Mouse (Mus musculus): ENCODE data around the gene Tspan10. TPM values are rescaled to one million over a fixed set of nuclear protein-coding genes. Genes with fewer than 3 reads are reported as not detected.
"Not testable (repeated sequence)": the region's sequence is repeated elsewhere in the genome, so short reads cannot be mapped to it uniquely, and the experiment has no call there.

The Tspan10 gene
- total RNA-seq (2022), result 1 to 10 TPM in 1 of 4 experiments, not detected in 3; 1.2 TPM

DNA sequence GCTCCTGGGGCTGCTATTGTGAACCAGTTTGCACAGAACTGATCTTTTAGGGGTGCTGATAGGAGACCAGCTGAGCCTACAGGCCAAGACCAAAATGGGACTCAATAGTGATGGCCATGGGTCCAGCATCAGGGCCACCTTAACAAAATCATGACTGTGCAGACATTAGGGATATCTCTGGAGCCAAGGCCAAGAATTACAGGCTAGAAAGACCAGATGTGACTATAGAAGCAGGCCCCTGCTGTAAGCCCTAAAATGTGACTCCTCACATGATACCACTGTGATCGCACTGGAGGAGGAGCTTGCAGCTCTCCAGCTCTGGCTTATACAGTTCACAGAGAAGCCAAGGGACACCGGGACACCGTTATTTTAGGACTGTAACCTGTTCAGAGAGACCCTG is at the start of gene Tspan10:
Gene Tspan10 (plus strand): TSS at position 301 of the 400 bp plus-strand sequence.
- DNase-seq (ENCODE audit: low spot score in 2 of 2), result no peak

DNA sequence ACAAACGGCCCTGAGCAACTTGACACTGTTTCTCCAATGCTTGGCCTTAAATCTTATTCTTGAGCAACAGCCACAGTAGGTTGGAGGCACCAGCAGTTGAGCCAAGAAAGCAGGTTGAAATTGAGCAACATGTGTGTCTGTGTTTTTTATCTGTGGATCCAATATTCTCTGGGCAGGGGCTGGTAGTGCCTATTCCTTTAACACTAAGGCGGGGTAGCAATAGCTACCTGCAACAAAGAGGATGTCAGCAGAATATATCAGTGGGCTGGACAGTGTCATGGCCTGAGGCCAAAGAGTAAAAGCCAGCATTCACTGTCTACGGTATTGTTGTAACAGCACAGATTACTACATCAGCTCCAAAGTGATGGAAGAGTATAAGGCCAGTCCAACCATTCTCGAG is 46.8 kb upstream of the Tspan10 start:
- DNase-seq (ENCODE audit: low spot score in 2 of 2), result no peak

DNA sequence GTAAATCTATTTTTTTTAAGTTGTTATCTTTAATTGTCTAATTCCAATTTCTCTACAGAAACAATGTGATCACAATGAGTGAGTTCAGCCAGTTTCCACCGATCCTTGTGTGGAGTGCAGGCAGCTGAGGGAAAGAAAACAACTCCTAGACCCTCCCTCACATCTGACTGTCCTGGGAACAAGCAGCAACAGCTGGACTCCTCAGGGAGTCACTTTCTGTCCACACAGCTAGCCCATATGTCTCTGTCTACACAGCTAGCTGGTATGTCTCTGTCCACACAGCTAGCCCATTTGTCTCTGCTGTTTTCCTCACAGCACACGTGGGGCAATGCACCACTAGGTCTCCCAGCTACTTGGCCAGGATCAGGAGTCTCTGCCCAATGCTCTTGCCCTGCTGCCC is 44.8 kb upstream of the Tspan10 start:
- no peak for DNase-seq (ENCODE audit: low spot score in 2 of 2)

DNA sequence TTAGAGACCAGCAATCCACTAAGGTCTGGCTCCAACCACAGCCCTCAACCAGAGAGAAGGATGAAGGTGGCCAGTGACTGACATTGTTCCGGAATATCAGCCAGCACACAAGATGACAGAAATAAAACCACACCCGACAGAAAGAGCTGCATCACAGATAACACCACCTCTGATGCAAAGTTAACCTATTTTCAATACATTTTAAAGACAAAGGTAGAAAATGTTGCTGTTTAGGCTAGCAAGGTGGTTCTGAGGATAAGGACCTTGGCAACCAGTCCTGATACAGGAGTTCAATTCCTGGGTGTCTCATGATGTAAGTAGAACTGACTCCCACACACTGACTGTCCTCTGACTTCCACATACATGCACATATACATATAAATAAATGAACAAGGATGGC is 43.1 kb upstream of the Tspan10 start:
- DNase-seq (ENCODE audit: low spot score in 2 of 2), result no peak

DNA sequence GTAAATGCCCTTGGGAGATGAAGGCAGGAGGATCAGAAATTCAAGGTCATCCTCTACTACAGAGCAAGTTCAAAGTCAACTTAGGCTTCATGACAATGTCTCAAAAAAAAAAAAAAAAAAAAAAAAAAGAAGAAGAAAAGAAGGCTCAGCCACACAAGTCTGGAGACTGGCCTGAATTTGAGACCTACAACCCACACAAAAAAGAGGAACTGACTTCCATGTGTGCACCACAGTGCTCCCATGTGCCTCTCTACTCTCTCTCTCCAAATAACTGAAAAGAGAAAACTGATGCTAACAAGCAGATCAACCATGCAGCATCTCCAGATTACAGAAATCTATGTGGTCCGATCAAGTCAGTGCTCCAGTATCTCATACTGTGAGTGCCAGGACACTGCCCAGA is 37.6 kb upstream of the Tspan10 start:
- no peak for DNase-seq (ENCODE audit: low spot score in 2 of 2)

DNA sequence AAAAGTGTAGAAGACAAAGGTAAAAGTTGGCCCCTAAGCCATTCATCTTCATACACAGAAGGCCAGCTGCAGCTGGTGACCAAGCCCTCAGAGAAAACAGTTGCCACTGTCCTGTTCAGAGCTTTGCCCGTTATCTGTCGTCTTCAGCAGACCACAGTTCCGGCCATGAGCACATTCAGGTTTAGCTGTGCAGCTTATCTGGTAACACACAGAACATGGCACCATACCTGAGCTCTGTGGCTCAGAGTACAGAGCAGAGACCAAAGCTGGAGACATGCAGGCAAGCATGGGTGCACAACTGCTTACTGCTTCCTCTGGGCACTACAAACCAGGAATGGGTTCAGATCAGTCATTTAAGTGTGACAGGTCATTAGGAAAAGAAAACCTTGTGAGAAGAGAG is 36.6 kb upstream of the Tspan10 start:
- DNase-seq (ENCODE audit: low spot score in 2 of 2), result no peak

DNA sequence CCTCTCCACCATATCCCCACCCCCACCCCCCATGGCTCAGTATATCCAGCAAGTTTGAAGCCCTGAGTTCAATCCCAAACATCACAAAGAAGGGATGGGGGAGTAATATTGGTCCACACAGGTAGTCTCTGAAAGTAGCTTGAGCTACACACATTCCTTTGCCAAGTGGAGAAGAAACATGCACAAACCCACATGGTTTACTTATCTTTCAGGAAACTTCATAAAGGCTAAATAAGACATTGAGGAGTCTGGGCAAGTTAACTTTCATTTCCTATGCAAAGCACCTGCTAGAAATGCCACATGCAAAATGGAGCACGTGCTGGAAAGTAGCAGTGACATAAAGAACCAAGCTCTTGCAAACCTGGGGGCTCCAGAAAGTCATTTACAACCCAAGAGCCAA is 36.0 kb upstream of the Tspan10 start:
- no peak for DNase-seq (ENCODE audit: low spot score in 2 of 2)

DNA sequence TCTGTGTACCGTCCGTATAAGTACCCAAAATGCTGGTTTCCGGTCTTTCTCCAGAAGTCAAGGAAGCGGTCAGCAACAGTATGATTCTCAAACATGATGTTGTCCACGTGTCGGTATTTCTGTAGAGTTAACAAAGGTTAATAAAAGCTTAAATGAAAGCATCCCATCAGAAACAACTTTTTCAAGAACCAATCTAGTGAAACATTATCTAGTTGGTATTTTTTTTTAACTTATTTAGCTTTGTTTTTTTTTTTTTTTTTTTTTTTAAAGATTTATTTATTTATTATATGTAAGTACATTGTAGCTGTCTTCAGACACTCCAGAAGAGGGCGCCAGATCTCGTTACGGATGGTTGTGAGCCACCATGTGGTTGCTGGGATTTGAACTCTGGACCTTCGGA is 28.8 kb upstream of the Tspan10 start:
- not testable (repeated sequence) for DNase-seq (ENCODE audit: low spot score in 2 of 2)

DNA sequence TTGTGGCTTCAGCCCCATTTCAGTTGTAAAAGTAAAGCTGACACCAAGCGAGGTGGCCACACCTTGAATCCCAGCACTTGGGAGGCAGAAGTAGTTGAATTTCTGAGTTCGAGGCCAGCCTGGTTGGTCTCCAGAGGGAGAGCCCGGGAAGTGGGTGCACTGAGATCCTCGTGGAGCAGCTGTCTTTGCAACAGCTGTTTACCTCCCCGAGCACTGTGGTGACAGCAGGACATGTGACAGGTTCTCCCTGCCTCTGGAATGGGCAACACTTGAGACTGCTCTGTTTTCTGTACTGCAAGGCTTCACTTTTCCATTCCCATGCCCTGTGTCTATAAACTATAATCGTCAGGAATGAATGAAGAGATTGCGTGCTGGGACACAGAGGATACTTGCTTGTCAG is 24.6 kb upstream of the Tspan10 start:
- no peak for DNase-seq (ENCODE audit: low spot score in 2 of 2)

DNA sequence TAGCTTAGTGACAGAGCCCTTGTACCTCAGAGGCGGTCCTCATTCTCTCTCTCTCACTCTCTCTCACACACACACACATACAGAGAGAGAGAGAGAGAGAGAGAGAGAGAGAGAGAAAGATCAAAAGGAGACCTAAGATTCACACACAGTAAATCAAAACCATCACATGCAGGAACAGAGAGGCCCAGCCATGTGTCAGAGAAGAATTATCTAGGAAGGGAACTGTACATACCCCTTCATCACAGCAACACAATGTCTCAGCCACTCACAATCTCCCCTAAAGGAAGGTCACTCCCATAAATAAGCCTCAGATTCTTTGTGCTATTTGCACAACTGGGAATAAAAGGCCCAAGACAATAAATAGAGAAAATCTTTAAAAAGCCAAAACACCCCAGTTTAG is 23.9 kb upstream of the Tspan10 start:
- no peak for DNase-seq (ENCODE audit: low spot score in 2 of 2)

DNA sequence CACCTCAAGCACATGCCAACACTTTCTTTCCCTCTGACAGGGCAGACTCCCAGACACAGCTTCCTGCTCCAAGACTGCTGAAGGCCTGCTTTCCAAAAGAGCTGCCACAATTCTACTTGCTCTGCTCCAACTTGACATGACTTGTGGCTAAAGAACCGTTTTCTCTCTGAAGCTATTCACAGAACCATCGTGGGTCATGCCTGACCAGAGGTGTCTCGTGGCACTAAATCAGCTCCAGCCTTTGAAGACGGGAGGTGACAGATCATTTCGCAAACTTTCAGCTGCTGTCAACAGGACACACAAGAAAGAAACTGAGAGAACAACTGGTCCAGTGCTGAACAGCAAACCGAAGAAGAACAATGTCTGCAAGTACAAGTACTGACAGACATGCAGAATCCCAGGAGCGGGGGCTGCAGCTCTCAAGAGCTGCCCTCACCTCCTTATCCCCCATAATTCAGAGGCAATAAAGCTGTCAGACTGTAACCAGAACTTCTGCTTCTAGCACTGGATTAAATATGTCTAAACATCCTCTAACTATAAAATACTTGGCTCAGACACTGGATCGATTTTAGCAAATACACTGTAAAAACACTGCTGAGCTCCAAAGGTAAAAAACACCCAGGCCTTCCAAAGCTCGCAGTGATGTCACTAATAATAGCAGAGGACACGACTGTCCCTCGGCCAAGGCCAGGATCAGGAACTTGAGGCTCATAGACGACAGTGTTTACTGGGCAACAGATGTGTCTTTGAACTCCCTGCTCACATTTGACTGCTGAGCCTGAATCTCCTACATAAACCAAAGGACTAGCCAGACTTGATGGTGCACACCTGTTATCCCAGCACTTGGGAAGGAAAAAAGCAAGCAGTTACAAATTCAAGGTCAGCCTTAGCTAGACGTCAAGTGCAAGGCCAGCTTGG is 19.5 kb upstream of the Tspan10 start:
- no peak for DNase-seq (ENCODE audit: low spot score in 2 of 2)

DNA sequence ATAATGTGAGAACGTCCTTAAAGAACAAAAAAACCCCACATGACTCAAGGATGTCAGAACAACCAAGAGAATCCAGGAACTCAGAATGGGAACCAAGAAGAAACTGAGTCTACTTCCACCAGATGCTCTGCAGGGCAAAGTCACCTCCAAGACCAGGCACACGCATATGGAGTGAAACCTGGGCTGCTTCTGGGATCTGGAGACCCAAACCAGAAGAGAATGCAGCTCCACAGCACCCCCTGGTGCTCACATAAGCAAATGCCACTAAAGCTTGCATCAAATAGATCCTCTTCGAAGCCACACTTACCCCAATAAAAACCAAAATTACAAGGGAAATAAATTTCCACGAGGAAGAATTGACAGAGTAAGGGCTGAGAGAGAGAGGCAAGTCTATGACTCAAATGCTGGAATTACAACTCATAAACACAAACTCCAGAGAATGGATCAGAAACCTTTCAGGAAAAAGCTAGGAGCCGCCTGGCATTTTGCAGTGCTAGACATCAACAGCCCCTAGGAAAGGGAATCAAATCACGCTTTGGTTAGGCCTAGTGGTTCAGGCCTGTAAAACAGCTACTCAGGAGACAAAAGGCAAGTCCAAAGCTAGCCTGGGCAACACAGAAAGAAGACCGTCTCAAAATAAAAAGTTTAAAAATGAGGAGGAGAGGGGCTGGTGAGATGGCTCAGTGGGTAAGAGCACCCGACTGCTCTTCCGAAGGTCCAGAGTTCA is 18.7 kb upstream of the Tspan10 start:
- peak; percentile 28 to 53 for DNase-seq (ENCODE audit: low spot score in 2 of 2)

DNA sequence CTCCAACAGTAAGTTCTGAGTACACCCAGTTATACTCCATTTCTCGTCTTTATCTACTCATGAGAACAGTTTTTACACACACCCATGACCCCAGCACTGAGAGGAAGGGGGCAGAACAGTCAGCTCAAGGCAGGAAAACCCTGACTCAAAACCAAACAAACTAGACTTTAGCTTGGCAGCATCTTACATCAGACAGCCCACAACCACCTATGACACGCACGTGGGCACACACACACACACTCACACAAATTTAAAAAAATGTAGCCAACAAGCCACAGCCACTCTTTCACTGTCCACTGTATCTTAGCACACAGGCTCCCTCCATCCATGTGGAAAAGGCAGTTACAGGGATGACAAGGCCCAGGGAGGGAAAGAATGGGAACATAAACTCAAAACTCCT is 15.7 kb upstream of the Tspan10 start:
- no peak for DNase-seq (ENCODE audit: low spot score in 2 of 2)

DNA sequence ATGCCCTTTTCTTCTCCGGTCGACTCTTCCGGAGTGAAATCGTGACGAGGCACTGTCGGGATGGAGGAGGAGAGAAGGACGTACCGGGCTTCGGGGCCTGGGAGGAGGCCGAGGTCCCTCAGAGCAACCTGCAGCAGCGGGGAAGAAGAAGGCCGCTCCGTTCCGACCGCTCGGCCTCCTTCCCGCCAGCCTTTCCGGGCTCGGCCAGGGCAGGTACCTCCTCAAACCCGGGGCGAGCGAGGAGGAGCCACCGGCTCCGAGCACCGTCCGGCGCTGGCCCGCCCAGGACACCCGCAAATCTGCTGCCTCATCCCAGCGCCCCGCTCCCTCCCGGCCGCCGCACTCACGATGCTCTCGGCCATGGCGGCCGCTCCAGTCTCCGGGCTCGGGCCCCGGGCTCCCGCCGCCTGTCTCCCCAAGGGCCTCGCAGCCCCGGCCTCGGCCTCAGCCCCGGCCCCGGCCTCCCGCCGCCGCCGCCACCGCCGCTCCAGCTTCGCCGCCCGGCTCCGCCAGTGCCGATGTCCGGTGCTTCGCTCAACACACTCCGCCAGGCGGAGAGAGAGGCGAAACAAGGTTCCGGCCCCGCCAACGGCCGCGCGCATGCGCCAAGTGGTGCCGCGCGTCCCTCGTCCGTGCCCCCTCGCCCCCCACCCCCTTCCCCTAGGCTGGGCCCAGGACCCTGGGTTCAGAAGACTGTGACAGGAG is 5.1 kb upstream of the Tspan10 start, which contains the start of gene Nploc4:
Gene Nploc4 (minus strand): TSS at position 557 of the 705 bp plus-strand sequence.
- DNase-seq (ENCODE audit: low spot score in 2 of 2), result peak; percentile 74 to 81

DNA sequence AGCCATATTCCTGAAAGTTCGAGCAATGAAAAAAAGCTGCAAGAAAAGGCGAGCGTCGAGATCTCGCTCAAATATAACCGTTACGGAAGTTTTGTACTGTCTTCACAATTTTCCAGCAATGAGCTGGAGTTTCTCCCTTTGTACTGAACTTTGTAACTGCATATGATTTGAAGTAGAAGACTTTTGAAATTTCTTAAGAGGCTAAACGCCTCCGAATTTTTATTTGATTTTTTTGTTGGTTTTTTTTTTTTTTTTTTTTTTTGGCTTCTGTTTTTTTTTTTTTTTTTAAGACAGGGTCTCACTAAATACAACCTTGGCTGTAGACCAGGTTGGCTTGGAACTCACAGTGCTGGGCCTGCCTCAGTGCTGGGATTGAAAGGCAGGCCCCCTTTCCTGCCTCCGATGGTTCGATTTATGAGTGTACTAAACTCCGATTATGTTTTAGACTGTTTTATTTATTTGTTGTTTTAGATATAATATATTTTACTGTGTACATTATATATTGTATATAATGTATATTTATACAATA is 4.5 kb upstream of the Tspan10 start:
- no peak for DNase-seq (ENCODE audit: low spot score in 2 of 2)

DNA sequence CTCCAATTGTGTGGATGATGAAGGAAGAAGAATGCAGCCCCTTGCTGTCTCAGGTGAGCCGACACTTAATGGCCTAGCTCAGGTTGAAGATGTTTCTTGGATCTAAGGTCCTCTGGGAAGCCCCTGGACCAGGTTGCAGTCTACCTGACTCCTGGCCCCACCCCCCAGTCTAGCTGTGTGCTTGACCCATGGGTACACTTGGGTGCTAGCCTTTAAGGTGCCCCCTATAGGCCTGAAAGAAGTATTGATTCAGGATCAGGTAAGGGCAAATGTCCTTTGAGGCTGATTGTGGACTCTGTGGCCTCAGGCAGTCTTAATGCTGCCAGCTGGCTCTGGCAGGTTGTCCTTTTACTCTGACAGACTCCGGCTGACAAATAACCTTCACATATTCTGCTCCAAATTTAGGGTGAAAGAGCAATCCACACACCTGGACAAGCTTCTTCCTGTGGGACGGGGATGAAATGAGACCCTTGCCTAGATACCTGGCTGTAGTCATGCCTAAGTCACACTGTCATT is 379 bp downstream of the Tspan10 start:
- no peak for DNase-seq (ENCODE audit: low spot score in 2 of 2)

DNA sequence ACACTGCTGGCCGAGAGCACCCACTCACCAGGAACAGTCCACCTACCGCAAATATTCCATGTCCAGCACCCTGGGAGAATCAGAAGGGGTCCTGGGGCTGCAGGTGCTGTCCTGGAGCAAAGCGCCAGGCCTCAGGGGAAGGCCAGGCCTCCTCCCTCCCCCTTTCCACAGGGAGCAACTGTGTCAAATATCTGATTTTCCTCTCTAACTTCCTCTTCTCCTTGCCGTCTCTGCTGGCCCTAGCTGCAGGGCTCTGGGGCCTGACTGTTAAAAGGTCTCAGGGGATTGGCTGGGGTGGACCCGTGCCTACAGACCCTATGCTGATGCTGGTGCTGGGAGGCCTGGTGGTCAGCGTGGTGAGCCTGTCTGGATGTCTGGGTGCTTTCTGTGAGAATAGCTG is 1.7 kb downstream of the Tspan10 start:
- no peak for DNase-seq (ENCODE audit: low spot score in 2 of 2)

DNA sequence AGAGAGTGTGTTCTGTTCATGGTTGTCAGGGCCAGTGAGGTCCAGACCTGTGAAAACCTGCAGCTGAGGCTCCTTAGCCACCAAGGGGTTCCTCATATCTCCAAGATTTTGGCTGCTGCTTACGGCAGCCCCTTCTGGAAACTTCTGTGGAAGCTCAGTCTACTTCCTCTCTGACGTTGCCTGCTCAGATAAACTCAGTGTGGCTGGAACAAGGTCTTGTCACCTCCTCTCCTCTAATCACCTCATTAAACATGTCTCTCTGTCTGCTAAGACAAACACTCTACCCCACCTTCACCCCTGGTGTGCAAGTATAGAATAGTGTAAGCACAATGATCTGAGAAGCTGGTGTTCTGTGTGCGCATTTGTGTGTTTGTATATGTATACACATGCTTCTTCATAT is 3.0 kb downstream of the Tspan10 start:
- DNase-seq (ENCODE audit: low spot score in 2 of 2), result no peak

DNA sequence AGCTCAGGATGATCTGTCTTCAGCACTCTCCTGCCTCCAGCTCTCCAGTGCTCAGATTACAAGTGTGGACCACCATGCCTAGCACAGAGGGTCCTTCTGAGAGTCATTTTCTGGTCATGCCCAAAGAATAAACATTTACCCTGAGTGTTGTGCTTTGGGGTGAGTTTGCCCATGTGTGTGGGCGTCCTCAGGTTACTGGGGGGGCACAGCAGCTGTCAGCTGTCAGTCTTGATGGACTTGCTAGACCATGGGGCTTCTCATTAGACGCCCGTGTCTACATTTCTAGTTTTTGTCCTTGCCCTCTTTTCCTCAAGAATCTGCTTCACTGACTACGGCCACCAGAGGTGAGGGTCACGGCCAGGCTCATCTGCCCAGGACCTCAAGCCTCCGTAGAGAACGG is 4.7 kb downstream of the Tspan10 start:
- no peak for DNase-seq (ENCODE audit: low spot score in 2 of 2)

DNA sequence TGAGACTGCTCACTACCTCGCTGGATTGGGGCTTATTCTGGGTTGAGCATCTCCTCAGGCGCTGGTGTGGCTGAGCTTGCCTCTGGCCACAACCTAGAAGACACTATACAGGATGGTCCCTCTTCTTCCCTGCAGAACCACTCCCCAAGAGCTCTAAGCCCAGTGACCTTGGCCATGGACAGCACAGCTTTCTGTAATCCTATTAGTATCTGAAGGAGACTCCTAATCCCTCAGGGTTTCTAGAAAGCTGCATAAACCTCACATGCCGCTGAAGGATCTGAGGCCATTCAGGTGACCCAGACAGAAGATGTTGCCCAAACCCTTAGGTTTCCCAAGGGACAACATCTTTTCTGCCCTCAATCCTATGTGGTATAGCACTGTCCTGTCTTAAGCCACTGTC is 9.8 kb downstream of the Tspan10 start:
- no peak for DNase-seq (ENCODE audit: low spot score in 2 of 2)

DNA sequence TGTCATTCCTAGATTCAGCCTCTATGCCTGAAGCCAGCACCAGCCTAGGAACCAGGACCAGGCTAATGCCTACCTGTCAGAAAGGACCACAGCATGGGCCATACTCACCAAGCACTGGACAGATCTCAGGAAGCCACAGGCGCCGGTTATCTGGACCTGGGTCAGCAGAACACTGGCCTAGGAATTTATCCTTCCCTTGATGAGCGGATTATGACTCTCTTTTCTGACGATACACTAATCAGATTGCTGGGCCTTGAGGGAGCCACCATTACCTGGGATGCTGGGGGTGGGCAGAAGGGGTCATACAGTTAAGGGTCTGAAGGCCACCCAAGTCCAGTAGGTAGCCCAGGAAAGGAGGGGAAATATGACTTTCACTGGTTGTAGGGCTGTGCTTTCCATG is 10.9 kb downstream of the Tspan10 start, which contains the start of gene Pde6g:
Gene Pde6g (minus strand): TSS at position 195 of the 400 bp plus-strand sequence.
- DNase-seq (ENCODE audit: low spot score in 2 of 2), result no peak

Measured in gastrocnemius, adult 8-10 months (tissue).